ENCODE assay signal across 17 mouse cellular contexts in genomic region chr14:124315513-124315912, GRCm38 (mm10).
A peak's percentile ranks its signal among the peaks of the same experiment; 100 is the strongest.
DNase-seq lines count a peak whose midpoint lies in the region; ATAC-seq and TF ChIP-seq lines count a peak whose summit lies in the region.
"Had no signal": no experiment of that assay in that cellular context is flagged by ENCODE, and none has a peak within 500 bp of the region (broad histone marks: within the 10 kb centered on the region; RNA-seq: fewer than 3 reads in every experiment).

No protein-coding gene starts in this region.

- no peak overlapping the region for H3K4me3 ChIP-seq in left cerebral cortex, adult 2 months

- intact Hi-C loops in left cerebral cortex, adult 2 months (cut with DNase I), result no loop called here
- intact Hi-C loops in left cerebral cortex, postnatal 10 days (cut with DNase I), result no loop called here

- peak; percentile 91 for ATAC-seq in frontal cortex, adult (ENCODE audit: low TSS enrichment)
- ATAC-seq: activated CD4-positive, CD25-positive, alpha-beta regulatory T cell, adult 4 months; CD4-positive, CD25-positive, alpha-beta regulatory T cell, adult 4 months; Patski had no signal

- TF ChIP-seq CTCF in left cerebral cortex, adult 2 months (IDR thresholded peaks at IDR 0.05), result no peak

- peak overlapping the region; percentile 7; the same call in 1 of the 2 replicates for H3K27ac ChIP-seq in left cerebral cortex, adult 2 months

- DNase-seq in frontal cortex, postnatal 36 days (ENCODE audit: low spot score in 2 of 2), result no peak
- DNase-seq in left cerebral cortex, adult 2 months (ENCODE audit: extremely low spot score in 1 of 2, low spot score in 2 of 2), result no peak
- no peak for DNase-seq in left cerebral cortex, postnatal 10 days (ENCODE audit: extremely low spot score in 1 of 2, low spot score in 2 of 2)
- DNase-seq: adrenal gland, adult 2 months; adrenal gland, adult 8-10 months; adrenal gland, postnatal 10 days; adrenal gland, postnatal 14 days; adrenal gland, postnatal 25 days; adrenal gland, postnatal 36 days; B cell, adult 2 months; cerebellum, adult 11 months; cerebellum, adult 11-12 months; cerebellum, adult 18-20 months had no signal
